Mouse (Mus musculus) megakaryocyte, adult 5-6 weeks (primary cell): ENCODE measurements around the gene Irf2. TPM values are rescaled to one million over a fixed set of nuclear protein-coding genes. Genes with fewer than 3 reads are reported as not detected.
"Not testable (repeated sequence)": the region's sequence is repeated elsewhere in the genome, so short reads cannot be mapped to it uniquely, and the experiment has no call there.

ENCODE experiments used
- ATAC-seq: 2 replicates; pipeline ENCODE4 v1.8.0; 2016; ENCODE audit warnings: mild to moderate bottlenecking, inconsistent platforms; ENCODE audit not compliant: poor library complexity, severe bottlenecking
- total RNA-seq, 2 experiments: library from RNA; stranded (forward) in 1 of 2; stranded (reverse) in 1 of 2; fragments of 153-499, 151-499 nt in 1 of 2; fragments of 221-1000, 200-1000 nt in 1 of 2; gene quantifications; 2 replicates each; pipeline versions ENCODE4 v1.2.3 to v1.2.4; 2015 to 2017

Gene Irf2
- total RNA-seq, 2 experiments from 2014 or later, result 37.9 to 154 TPM

GRCm38 (mm10) chr8:46722536-46722935, 17.0 kb upstream of the Irf2 start:
- ATAC-seq, result no peak

GRCm38 (mm10) chr8:46726383-46726782, 13.1 kb upstream of the Irf2 start:
- no peak for ATAC-seq

- not testable (repeated sequence) for ATAC-seq
Measured at GRCm38 (mm10) chr8:46729671-46730070, 9.9 kb upstream of the Irf2 start.

GRCm38 (mm10) chr8:46732381-46732915, 7.1 kb upstream of the Irf2 start:
- peak; percentile 92 for ATAC-seq

GRCm38 (mm10) chr8:46733603-46734002, 5.9 kb upstream of the Irf2 start:
- ATAC-seq, result no peak

GRCm38 (mm10) chr8:46735505-46735904, 4.0 kb upstream of the Irf2 start:
- ATAC-seq, result no peak

- ATAC-seq, result no peak
Measured at GRCm38 (mm10) chr8:46736260-46736659, 3.3 kb upstream of the Irf2 start.

GRCm38 (mm10) chr8:46737421-46737820, 2.1 kb upstream of the Irf2 start:
- ATAC-seq, result no peak

- ATAC-seq, result no peak
Measured at GRCm38 (mm10) chr8:46737907-46738306, 1.6 kb upstream of the Irf2 start.

- ATAC-seq, result no peak
Measured at GRCm38 (mm10) chr8:46738601-46739000, 931 bp upstream of the Irf2 start.

- 0 out of 2 replicates have a peak, but pooled peaks have one; percentile 8 for ATAC-seq
Measured at GRCm38 (mm10) chr8:46739956-46740512, 502 bp downstream of the Irf2 start.

GRCm38 (mm10) chr8:46740513-46741280, 1.2 kb downstream of the Irf2 start:
- peak; percentile 72 for ATAC-seq

- no peak for ATAC-seq
Measured at GRCm38 (mm10) chr8:46741281-46741791, 1.8 kb downstream of the Irf2 start.

GRCm38 (mm10) chr8:46741991-46742690, 2.6 kb downstream of the Irf2 start:
- no peak for ATAC-seq

GRCm38 (mm10) chr8:46742691-46743082, 3.2 kb downstream of the Irf2 start:
- ATAC-seq, result no peak

- ATAC-seq, result no peak
Measured at GRCm38 (mm10) chr8:46745464-46745863, 5.9 kb downstream of the Irf2 start.

- no peak for ATAC-seq
Measured at GRCm38 (mm10) chr8:46747311-46747980, 7.9 kb downstream of the Irf2 start.

GRCm38 (mm10) chr8:46750000-46750399, 10.5 kb downstream of the Irf2 start:
- no peak for ATAC-seq

- ATAC-seq, result no peak
Measured at GRCm38 (mm10) chr8:46750566-46750965, 11.0 kb downstream of the Irf2 start.

GRCm38 (mm10) chr8:46751151-46751550, 11.6 kb downstream of the Irf2 start:
- no peak for ATAC-seq

- no peak for ATAC-seq
Measured at GRCm38 (mm10) chr8:46752986-46753385, 13.5 kb downstream of the Irf2 start.
